Mouse (Mus musculus): Measurements from ENCODE around the gene Gm42791.
A peak's percentile ranks its signal among the peaks of the same experiment; 100 is the strongest.

GRCm38 (mm10) chr5:148897069-148897702 is 97.8 kb downstream of the Gm42791 start:
- TF ChIP-seq TAL1 (IDR thresholded peaks at IDR 0.05; ENCODE audit: low read length) = peak; percentile 71
- 0 out of 2 replicates have a peak, but pooled peaks have one; percentile 8 for TF ChIP-seq GATA1 (IDR thresholded peaks at IDR 0.05; ENCODE audit: low read length)

Measured in erythroblast, embryonic 14.5 days (primary cell).